Mouse (Mus musculus): ENCODE results near the gene Snx13.

DNA sequence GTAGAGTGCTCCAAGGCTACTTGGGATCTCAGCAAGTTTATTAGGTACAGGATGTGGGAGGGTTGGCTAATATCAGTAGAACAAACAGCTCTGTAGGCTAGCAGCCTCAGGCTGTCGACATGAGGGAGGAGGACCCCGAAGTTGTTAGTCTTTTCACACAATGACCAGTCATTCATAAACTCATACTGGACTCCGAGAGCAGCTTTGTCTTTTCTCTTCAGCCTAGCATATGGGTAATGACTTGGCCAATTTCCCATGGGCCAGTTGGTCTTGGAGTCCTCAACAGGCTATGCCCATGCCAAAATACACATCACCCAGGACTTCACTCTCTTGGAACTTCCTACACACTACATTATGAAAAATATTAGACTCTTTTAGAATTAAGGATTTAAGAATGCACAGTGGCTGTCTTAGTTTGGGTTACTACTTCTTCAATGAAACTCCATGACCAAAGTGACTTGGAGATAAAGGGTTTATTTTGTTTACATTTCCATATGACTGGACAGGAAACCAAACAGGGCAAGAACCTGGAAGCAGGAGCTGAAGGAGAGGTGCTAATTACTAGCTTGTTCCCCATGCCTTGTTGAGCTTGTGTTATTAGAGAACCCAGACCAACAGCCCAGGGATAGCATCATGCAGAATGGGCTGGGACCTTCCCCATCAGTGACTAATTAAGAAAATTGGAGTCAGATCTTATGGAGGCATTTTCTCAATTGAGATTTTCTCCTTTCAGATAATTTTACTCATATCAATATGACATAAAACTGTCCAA is 16.9 kb downstream of the Snx13 start:
- TF ChIP-seq EP300 (IDR thresholded peaks at IDR 0.05; ENCODE audit: low read depth) (no peak), CTCF (IDR thresholded peaks at IDR 0.05; ENCODE audit: low read depth) (no peak)
